Mouse (Mus musculus) cerebellum, adult 2 months (tissue): ENCODE measurements around the gene Aspdh. TPM values are rescaled to one million over a fixed set of nuclear protein-coding genes. Genes with fewer than 3 reads are reported as not detected.

Experiments used
- DNase-seq, 2 experiments: peaks; one replicate each; pipeline ENCODE4 v3.0.0; 2021
- H3K27ac ChIP-seq: fragments of 200-500 bp; 2 replicates; pipeline ENCODE4 v1.5.1; 2012; ENCODE audit warnings: low read length, control low read depth, inconsistent platforms; ENCODE audit not compliant: insufficient read depth
- H3K27me3 ChIP-seq: fragments of 200-500 bp; 2 replicates; pipeline ENCODE4 v1.6.1; 2012; ENCODE audit warnings: inconsistent platforms, mild to moderate bottlenecking, low read length, moderate library complexity; ENCODE audit not compliant: control insufficient read depth, insufficient read depth
- H3K4me1 ChIP-seq: fragments of 200-500 bp; 2 replicates; pipeline ENCODE4 v1.6.1; 2011; ENCODE audit warnings: low read length; ENCODE audit not compliant: control insufficient read depth, insufficient read depth
- H3K4me3 ChIP-seq: fragments of 200-500 bp; replicated peaks from 2 replicates; pipeline ENCODE3; 2011; ENCODE audit warnings: mild to moderate bottlenecking, low read depth, low read length, control low read depth; ENCODE audit not compliant: insufficient read depth
- CTCF ChIP-seq: fragments of 200-500 bp; IDR thresholded peaks from 2 replicates; pipeline ENCODE4 v1.5.1; 2011; ENCODE audit warnings: low read depth, mild to moderate bottlenecking, control low read depth, low read length, moderate library complexity, borderline replicate concordance; ENCODE audit not compliant: insufficient read depth
- POLR2A ChIP-seq: fragments of 200-500 bp; IDR thresholded peaks from 2 replicates; pipeline ENCODE4 v1.6.1; 2011; ENCODE audit warnings: low read length, control low read depth, borderline replicate concordance; ENCODE audit not compliant: insufficient read depth
- WGBS: fragments of 180-500 bp; shearing (Covaris S2); methylation state at CpG from one replicate; pipeline ENCODE4 v1.1.7; 2018; 5-methylcytosine and 5-hydroxymethylcytosine counted together
- polyA plus RNA-seq: library from polyadenylated mRNA; depleted of rRNA; stranded (reverse); fragments of >200 nt; gene quantifications from 2 replicates; pipeline ENCODE4 v1.2.3, GENCODE M21; 2012

Aspdh gene
- polyA plus RNA-seq, 1 experiment = 10.2 TPM

DNA sequence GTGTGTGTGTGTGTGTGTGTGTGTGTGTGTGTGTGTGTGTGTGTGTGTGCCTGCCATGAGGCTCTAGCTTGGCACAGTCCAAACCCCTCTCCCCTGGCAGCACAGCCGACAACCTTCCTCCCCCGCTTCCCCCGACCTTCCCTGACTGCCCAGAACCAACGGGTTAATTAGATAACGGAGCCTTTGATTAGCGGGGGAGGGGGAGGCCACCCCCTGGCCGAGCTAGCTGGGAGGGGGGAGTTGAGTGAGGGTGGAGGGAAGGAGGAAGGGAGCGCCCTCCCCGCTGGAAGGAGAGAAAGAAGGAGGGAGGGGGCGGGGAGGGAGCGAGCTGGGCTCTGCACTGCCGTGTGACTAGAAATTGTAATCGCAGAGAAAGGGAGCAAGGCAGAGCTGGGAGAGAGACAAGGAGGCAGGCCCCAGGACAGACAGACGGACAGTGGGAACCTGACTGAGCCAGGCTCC lies 23.5 kb upstream of the Aspdh start:
- DNase-seq = peak; percentile 80 to 81
- TF ChIP-seq POLR2A = peak; percentile 81; the same call in 1 of the 2 replicates
- no peak for TF ChIP-seq CTCF
- H3K27ac ChIP-seq = peak overlapping the region; percentile 95
- H3K27me3 ChIP-seq = no peaks in the 10 kb centered on the region
- H3K4me3 ChIP-seq = peak overlapping the region; percentile 84
- WGBS = under 1% methylated on average over 14 of the region's 14 CpGs
- H3K4me1 ChIP-seq = peaks cover 57% of the 10 kb centered on the region

DNA sequence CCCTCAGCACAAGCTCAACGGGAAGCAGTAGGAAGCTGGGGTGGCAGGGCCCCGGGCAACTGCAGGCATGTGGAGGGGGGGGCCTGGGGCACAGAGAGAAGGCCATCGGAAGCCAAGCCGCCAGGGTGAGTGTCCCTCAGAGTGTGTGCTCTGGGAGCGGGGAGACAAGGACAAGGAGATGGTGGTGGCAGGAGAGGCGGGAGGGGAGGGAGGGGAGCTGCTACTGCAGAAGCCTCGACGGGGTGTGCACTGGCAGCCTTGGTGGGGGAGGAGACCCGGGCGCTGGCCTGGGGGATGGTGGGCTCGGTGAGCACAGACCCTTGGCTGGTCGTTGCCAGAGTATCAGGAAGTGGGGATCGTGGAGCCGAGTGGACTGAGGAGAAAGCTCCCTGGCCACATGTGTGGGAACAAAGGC lies 22.8 kb upstream of the Aspdh start:
- Histone ChIP-seq H3K27ac (peak overlapping the region; percentile 95), H3K4me1 (peaks cover 55% of the 10 kb centered on the region), H3K4me3 (peak overlapping the region; percentile 84), H3K27me3 (no peaks in the 10 kb centered on the region)
- WGBS = under 1% methylated on average over 14 of the region's 14 CpGs
- DNase-seq = peak; percentile 62 to 75
- no peak for TF ChIP-seq CTCF
- TF ChIP-seq POLR2A = 0 out of 2 replicates have a peak, but pooled peaks have one; percentile 19

GRCm38 (mm10) chr7:44443268-44444173 lies 21.7 kb upstream of the Aspdh start:
- WGBS = 0% methylated on average over 20 of the region's 20 CpGs
- no peaks in the 10 kb centered on the region for H3K27me3 ChIP-seq
- peak overlapping the region; percentile 84 for H3K4me3 ChIP-seq
- peak overlapping the region; percentile 95 for H3K27ac ChIP-seq
- TF ChIP-seq CTCF (no peak; the same call in 1 of the 2 replicates), POLR2A (peak; percentile 26; the same call in 1 of the 2 replicates)
- DNase-seq = peak; percentile 84 to 86
- peaks cover 50% of the 10 kb centered on the region for H3K4me1 ChIP-seq

DNA sequence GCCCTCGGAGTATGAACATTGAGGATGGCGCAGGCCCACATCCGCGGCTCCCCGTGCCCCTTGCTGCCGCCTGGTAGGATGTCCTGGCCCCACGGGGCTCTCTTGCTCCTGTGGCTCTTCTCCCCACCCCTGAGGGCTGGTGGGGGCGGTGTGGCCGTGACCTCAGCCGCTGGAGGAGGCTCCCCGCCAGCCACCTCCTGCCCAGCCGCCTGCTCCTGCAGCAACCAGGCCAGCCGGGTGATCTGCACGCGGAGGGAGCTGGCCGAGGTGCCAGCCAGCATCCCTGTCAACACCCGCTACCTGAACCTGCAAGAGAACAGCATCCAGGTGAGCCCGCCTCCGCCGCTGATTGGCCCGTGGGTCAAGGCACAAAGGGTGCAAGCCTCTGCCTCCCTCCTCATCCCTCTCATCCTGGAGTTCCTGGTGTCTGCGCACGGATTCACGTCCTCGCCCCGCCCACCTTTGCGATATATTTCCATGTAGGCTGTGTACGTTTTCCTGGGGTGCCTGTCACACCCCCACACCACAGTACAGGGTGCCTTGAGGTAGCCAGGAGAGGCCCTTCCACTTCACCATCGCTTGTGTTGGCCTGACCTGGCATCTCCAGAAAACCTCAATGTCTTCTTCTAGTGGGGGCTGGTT lies 20.2 kb upstream of the Aspdh start:
- TF ChIP-seq CTCF = no peak
- no peak for TF ChIP-seq POLR2A
- peak overlapping the region; percentile 84 for H3K4me3 ChIP-seq
- H3K27ac ChIP-seq = peak overlapping the region; percentile 95
- peaks cover 52% of the 10 kb centered on the region for H3K4me1 ChIP-seq
- H3K27me3 ChIP-seq = no peaks in the 10 kb centered on the region
- peak; percentile 57 to 67 for DNase-seq
- 15% methylated on average over 29 of the region's 29 CpGs for WGBS

GRCm38 (mm10) chr7:44445528-44445923 lies 19.7 kb upstream of the Aspdh start:
- WGBS = 6% methylated on average over 7 of the region's 7 CpGs
- DNase-seq = peak; percentile 50 to 61
- TF ChIP-seq CTCF (no peak), POLR2A (no peak)
- Histone ChIP-seq H3K4me1 (peaks cover 47% of the 10 kb centered on the region), H3K27ac (peak overlapping the region; percentile 95), H3K27me3 (no peaks in the 10 kb centered on the region), H3K4me3 (peak overlapping the region; percentile 35)

GRCm38 (mm10) chr7:44446070-44446855 lies 18.9 kb upstream of the Aspdh start:
- Histone ChIP-seq H3K27me3 (no peaks in the 10 kb centered on the region), H3K27ac (peak overlapping the region; percentile 27), H3K4me1 (peaks cover 48% of the 10 kb centered on the region), H3K4me3 (peak overlapping the region; percentile 17)
- no peak for TF ChIP-seq POLR2A
- no peak; the same call in 1 of the 2 replicates for TF ChIP-seq CTCF
- WGBS = 4% methylated on average over 12 of the region's 12 CpGs
- DNase-seq = peak; percentile 79 to 83

DNA sequence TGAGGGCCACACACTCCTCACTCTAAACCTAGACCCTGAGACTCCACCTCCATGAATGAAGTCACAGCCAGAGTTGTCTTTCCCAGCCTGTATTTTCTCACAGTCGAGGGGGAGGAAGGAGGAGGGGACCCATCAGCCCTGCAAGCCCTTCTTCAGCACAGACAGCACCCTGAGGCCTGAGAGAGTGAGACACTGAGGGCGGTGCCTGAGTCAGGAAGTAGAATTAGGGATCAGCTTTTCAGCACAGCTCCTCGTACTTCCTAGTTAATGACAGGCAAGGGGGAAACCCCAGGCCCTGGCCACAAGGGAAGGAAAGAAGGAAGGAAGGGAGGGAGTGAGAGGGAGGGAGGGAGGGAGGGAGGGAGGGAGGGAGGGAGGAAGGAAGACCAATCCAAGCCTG lies 11.9 kb upstream of the Aspdh start:
- Histone ChIP-seq H3K4me3 (no peak overlapping the region), H3K27ac (no peak overlapping the region), H3K4me1 (peaks cover 30% of the 10 kb centered on the region), H3K27me3 (no peaks in the 10 kb centered on the region)
- 23% methylated on average over 3 of the region's 3 CpGs for whole genome bisulfite sequencing
- TF ChIP-seq POLR2A (no peak), CTCF (no peak)
- DNase-seq = peak in 1 of 2 experiments; percentile 23
